Mouse (Mus musculus) kidney, embryonic 16.5 days (tissue): ENCODE measurements around the gene Flt3l. TPM values are rescaled to one million over a fixed set of nuclear protein-coding genes. Genes with fewer than 3 reads are reported as not detected.

Experiments
- ATAC-seq: fragments of 200-750 bp; cut with Nextera tagmentation; 2 replicates; pipeline ENCODE4 v1.8.0; 2017; ENCODE audit warnings: moderate TSS enrichment; ENCODE audit not compliant: low FRiP score, low TSS enrichment
- H3K27ac ChIP-seq: fragments of 300-500 bp; sonication (generic); 2 replicates; pipeline ENCODE4 v1.5.1; 2014; ENCODE audit warnings: low read length
- H3K27me3 ChIP-seq: fragments of 300-500 bp; sonication (generic); 2 replicates; pipeline ENCODE4 v1.6.1; 2014; ENCODE audit warnings: low read length, control low read depth, mixed read lengths; ENCODE audit not compliant: insufficient read depth
- H3K36me3 ChIP-seq: fragments of 300-500 bp; sonication (generic); 2 replicates; pipeline ENCODE4 v1.6.1; 2014; ENCODE audit warnings: low read length, control low read depth, mixed read lengths; ENCODE audit not compliant: insufficient read depth
- H3K4me1 ChIP-seq: fragments of 300-500 bp; sonication (generic); 2 replicates; pipeline ENCODE4 v1.6.1; 2014; ENCODE audit warnings: low read length, control low read depth, mixed read lengths; ENCODE audit not compliant: insufficient read depth
- H3K4me2 ChIP-seq: fragments of 300-500 bp; sonication (generic); replicated peaks from 2 replicates; pipeline ENCODE4 v1.6.1; 2014; ENCODE audit warnings: low read depth, low read length
- H3K4me3 ChIP-seq: fragments of 300-500 bp; sonication (generic); 2 replicates; pipeline ENCODE4 v1.5.1; 2014; ENCODE audit warnings: mild to moderate bottlenecking, low read length
- H3K9ac ChIP-seq: fragments of 300-500 bp; sonication (generic); replicated peaks from 2 replicates; pipeline ENCODE4 v1.6.1; 2014; ENCODE audit warnings: low read length
- H3K9me3 ChIP-seq: fragments of 300-500 bp; sonication (generic); 2 replicates; pipeline ENCODE4 v1.6.1; 2016; ENCODE audit warnings: low read length, control low read depth
- WGBS: fragments of 180-500 bp; shearing (Covaris S2); extraction: QIAGEN DNeasy Blood & Tissue Kit; methylation state at CpG from one replicate; pipeline ENCODE4 v1.1.7; 2014; 5-methylcytosine and 5-hydroxymethylcytosine counted together
- microRNA counts: library from miRNA; unstranded; fragments of <30 nt; microRNA quantifications from one replicate; lab custom pipeline; 2016
- microRNA-seq: library from miRNA; unstranded; fragments of <30 nt; microRNA quantifications from one replicate; pipeline ENCODE4, GENCODE M21; 2016
- polyA plus RNA-seq: library from polyadenylated mRNA; unstranded; fragments of >200 nt; fragmentation: Nextera tagmentation; extraction: Ambion mirVana; gene quantifications from 2 replicates; pipeline ENCODE4 v1.2.1, GENCODE M21; 2015

The Flt3l gene
- polyA plus RNA-seq, 1 experiment from 2014 or later: 1.9 TPM

DNA sequence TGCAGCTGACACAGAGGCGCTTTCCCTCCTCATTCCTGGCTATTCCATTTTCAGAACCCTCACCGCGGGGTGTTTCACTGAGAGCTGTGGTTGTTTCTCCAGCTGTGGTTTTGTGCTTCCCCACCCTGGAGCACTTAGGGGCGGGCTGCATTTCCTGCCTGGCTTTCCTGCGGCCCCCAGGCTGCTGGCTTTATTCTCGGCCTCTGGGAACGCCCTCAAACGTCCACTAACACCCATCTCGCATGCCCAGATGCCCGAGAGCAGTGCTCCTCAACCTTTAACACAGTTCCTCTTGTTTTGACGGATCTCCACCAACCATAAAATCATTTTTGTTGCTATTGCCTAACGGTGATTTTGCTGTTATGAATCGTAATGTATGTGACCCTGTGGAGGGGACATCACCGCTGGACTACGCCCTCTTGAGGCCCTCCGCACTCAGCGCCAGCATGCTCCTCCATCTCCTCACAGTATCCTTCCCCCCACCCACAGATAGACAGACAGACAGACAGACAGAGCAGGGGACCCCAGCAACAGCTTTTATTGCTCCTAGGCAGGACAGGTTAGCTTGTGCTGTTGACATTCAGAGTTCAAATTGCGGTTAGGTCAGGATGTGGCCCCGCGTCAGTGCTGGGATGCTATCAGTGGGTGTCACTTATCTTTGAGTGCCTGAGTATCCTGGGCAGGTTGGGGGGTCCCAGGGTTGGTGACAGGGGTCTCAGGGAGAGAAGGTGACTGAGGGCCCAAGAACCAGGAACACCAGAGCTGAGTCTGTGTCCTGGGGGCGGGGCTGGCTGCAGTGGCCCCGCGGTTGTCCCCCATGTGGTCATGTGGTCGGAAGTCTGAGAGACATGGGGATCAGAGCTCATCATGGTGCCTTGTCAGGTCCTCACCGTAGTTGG, 53.6 kb downstream of the Flt3l start:
- no peaks in the 10 kb centered on the region for H3K27me3 ChIP-seq
- H3K36me3 ChIP-seq: peaks cover 54% of the 10 kb centered on the region
- peak; percentile 27; the same call in 1 of the 2 replicates for ATAC-seq
- peak overlapping the region; percentile 81 for H3K27ac ChIP-seq
- WGBS: 66% methylated on average over 25 of the region's 25 CpGs
- no peak overlapping the region for H3K4me2 ChIP-seq
- H3K4me1 ChIP-seq: peaks cover 8% of the 10 kb centered on the region; the same call in 1 of the 2 replicates
- H3K4me3 ChIP-seq: no peak overlapping the region
- no peaks in the 10 kb centered on the region for H3K9me3 ChIP-seq
- 0 out of 2 replicates have a peak overlapping the region, but pooled peaks have one; percentile 29 for H3K9ac ChIP-seq

DNA sequence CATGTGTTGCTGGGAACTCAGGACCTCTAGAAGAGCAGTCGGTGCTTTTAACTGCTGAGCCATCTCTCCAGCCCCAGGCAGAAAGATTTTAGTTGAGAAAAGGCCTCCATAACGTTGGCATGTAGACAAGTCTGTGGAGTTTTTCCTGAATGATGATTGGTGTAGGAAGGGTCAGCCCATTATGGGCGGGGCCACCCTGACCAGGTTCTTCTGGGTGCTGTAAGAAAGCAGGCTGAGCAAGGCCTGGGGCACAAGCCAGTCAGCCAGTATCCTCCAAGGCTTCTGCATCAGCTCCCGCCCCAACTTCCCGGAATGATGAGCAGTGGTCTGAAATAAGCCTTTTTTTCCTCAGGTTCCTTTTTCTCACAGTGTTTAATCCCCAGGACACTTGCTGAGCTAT, 55.2 kb downstream of the Flt3l start:
- Histone ChIP-seq H3K4me2 (no peak overlapping the region), H3K4me1 (peaks cover 8% of the 10 kb centered on the region), H3K27me3 (no peaks in the 10 kb centered on the region), H3K9ac (no peak overlapping the region), H3K36me3 (peaks cover 52% of the 10 kb centered on the region), H3K27ac (no peak overlapping the region), H3K4me3 (no peak overlapping the region), H3K9me3 (no peaks in the 10 kb centered on the region)
- no peak for ATAC-seq
- 61% methylated on average over 5 of the region's 5 CpGs for WGBS

DNA sequence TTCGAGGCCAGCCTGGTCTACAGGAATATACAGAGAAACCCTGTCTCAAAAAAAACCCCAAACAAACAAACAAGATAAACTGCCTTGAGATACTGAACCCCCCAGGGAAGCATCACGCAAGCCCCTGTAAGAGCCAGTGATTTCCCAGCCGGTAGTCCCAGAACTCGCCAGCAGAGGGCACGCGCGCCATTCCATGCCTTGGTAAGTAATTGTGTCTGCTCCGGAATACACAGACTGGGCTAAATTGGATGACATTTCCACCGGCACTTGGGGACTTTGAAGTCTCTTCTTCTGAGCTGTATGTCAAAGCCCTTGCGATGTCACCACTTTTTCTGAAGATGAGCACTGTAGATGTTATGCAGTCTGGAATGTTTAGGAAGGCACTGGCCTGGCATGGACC, 56.4 kb downstream of the Flt3l start:
- H3K36me3 ChIP-seq: peaks cover 50% of the 10 kb centered on the region
- ATAC-seq: peak; percentile 24
- no peaks in the 10 kb centered on the region for H3K27me3 ChIP-seq
- H3K4me3 ChIP-seq: no peak overlapping the region
- no peak overlapping the region for H3K27ac ChIP-seq
- H3K9ac ChIP-seq: no peak overlapping the region
- H3K4me2 ChIP-seq: no peak overlapping the region
- WGBS: 2% methylated on average over 10 of the region's 10 CpGs
- H3K9me3 ChIP-seq: no peaks in the 10 kb centered on the region
- H3K4me1 ChIP-seq: peaks cover 15% of the 10 kb centered on the region

MicroRNAs encoded within 50 kb of the gene (microRNA counts, 519-probe panel; counts per million panel counts)
- 2,595 counts per million, percentile 64 among the panel's probes with 10 or more counts for microRNA mmu-miR-150 (lab: Ali Mortazavi, UCI)

Small RNA genes within 50 kb of the gene (microRNA-seq; reads per million reads assigned to microRNA genes)
- gene Mir150 (28.0 reads per million, percentile 41 among the genes with 10 or more reads in this experiment), gene Mir5121 (15.0 reads per million, percentile 35 among the genes with 10 or more reads in this experiment), gene Mir7055 (not detected)

Other genes with a start within 250 kb of the Flt3l start
- gene Med25, start 243.7 kb downstream of the Flt3l start, polyA plus RNA-seq: 136 and 149 TPM in 2 replicates
- gene Fuz, start 240.4 kb downstream of the Flt3l start, polyA plus RNA-seq: 27.7 and 28.4 TPM in 2 replicates
- 72.9 and 75.3 TPM in 2 replicates for gene Ap2a1, start 206.9 kb downstream of the Flt3l start, polyA plus RNA-seq
- gene Tsks, start 193.2 kb downstream of the Flt3l start, polyA plus RNA-seq: 0.10 and 0.24 TPM in 2 replicates
- 22.4 and 23.8 TPM in 2 replicates for gene Cpt1c, start 161.6 kb downstream of the Flt3l start, polyA plus RNA-seq
- gene Prmt1, start 149.9 kb downstream of the Flt3l start, polyA plus RNA-seq: 681 and 701 TPM in 2 replicates
- gene Irf3, start 138.8 kb downstream of the Flt3l start, polyA plus RNA-seq: 109 TPM in 2 replicates
- 56.1 and 61.9 TPM in 2 replicates for gene Bcl2l12, start 137.7 kb downstream of the Flt3l start, polyA plus RNA-seq
- 30.6 and 36.4 TPM in 2 replicates for gene Scaf1, start 120.1 kb downstream of the Flt3l start, polyA plus RNA-seq
- 42.9 and 44.1 TPM in 2 replicates for gene Rras, start 118.5 kb downstream of the Flt3l start, polyA plus RNA-seq
- gene Prr12, start 83.6 kb downstream of the Flt3l start, polyA plus RNA-seq: 12.9 and 13.8 TPM in 2 replicates
- 85.2 and 86.3 TPM in 2 replicates for gene Nosip, start 74.0 kb downstream of the Flt3l start, polyA plus RNA-seq
- gene Prrg2, start 73.8 kb downstream of the Flt3l start, polyA plus RNA-seq: 42.4 and 44.9 TPM in 2 replicates
- gene Rcn3, start 44.2 kb downstream of the Flt3l start, polyA plus RNA-seq: 352 and 369 TPM in 2 replicates
- 93.7 and 114 TPM in 2 replicates for gene Fcgrt, start 32.6 kb downstream of the Flt3l start, polyA plus RNA-seq
- gene Rps11, start 12.0 kb downstream of the Flt3l start, polyA plus RNA-seq: 1,363 and 1,408 TPM in 2 replicates
- gene Rpl13a, start 7.7 kb downstream of the Flt3l start, polyA plus RNA-seq: 1,083 and 1,117 TPM in 2 replicates
- gene Gm45713, start 201 bp downstream of the Flt3l start, polyA plus RNA-seq: 0.18 TPM in 1 of 2 replicates, not detected in the other
- 109 and 112 TPM in 2 replicates for gene Pih1d1, start 17.9 kb upstream of the Flt3l start, polyA plus RNA-seq
- gene Aldh16a1, start 18.2 kb upstream of the Flt3l start, polyA plus RNA-seq: 81.2 and 88.6 TPM in 2 replicates
- gene Slc17a7, start 27.5 kb upstream of the Flt3l start, polyA plus RNA-seq: 0.19 and 0.42 TPM in 2 replicates
- gene Gfy, start 43.1 kb upstream of the Flt3l start, polyA plus RNA-seq: not detected in 2 replicates
- not detected in 2 replicates for gene Pth2, start 44.6 kb upstream of the Flt3l start, polyA plus RNA-seq
- gene Ccdc155, start 68.5 kb upstream of the Flt3l start, polyA plus RNA-seq: 0.85 and 0.86 TPM in 2 replicates
- 0.78 TPM in 1 of 2 replicates, not detected in the other for gene Dkkl1, start 75.7 kb upstream of the Flt3l start, polyA plus RNA-seq
- 195 and 203 TPM in 2 replicates for gene Tead2, start 79.3 kb upstream of the Flt3l start, polyA plus RNA-seq
- gene Cd37, start 102.7 kb upstream of the Flt3l start, polyA plus RNA-seq: 1.0 and 1.1 TPM in 2 replicates
- 0.28 and 0.30 TPM in 2 replicates for gene Slc6a16, start 104.7 kb upstream of the Flt3l start, polyA plus RNA-seq
- gene Slc6a21, start 141.1 kb upstream of the Flt3l start, polyA plus RNA-seq: not detected in 2 replicates
- 22.3 and 23.6 TPM in 2 replicates for gene Trpm4, start 197.3 kb upstream of the Flt3l start, polyA plus RNA-seq
- 1.7 and 1.8 TPM in 2 replicates for gene Hrc, start 198.9 kb upstream of the Flt3l start, polyA plus RNA-seq
- 5.1 and 6.3 TPM in 2 replicates for gene Ppfia3, start 230.6 kb upstream of the Flt3l start, polyA plus RNA-seq
- 1.7 and 1.9 TPM in 2 replicates for gene Lin7b, start 234.2 kb upstream of the Flt3l start, polyA plus RNA-seq